Comparison of ENCODE assay signal across 20 mouse cellular contexts in genomic region chr10:109903241-109903640, GRCm38 (mm10).
DNase-seq lines count a peak whose midpoint lies in the region; ATAC-seq and TF ChIP-seq lines count a peak whose summit lies in the region.
"Had no signal": no experiment of that assay in that cellular context is flagged by ENCODE, and none has a peak within 500 bp of the region (broad histone marks: within the 10 kb centered on the region; RNA-seq: fewer than 3 reads in every experiment).

No protein-coding gene starts in this region.

- no peak for TF ChIP-seq CTCF in heart, adult 2 months (IDR thresholded peaks at IDR 0.05)

- 52% methylated on average over 4 of the region's 4 CpGs for WGBS in heart, adult 2 months
- WGBS in heart, embryonic 12.5 days: 79% methylated on average over 4 of the region's 4 CpGs
- 53% methylated on average over 4 of the region's 4 CpGs for WGBS in limb, embryonic 15.5 days
- 91% methylated on average over 4 of the region's 4 CpGs for WGBS in limb, embryonic 10.5 days
- WGBS in stomach, embryonic 15.5 days: 77% methylated on average over 4 of the region's 4 CpGs

- peaks cover 4% of the 10 kb centered on the region for H3K36me3 ChIP-seq in heart, adult 2 months (ENCODE audit: control insufficient read depth, insufficient read depth, low read length)
- H3K36me3 ChIP-seq in heart, embryonic 12.5 days: no peaks in the 10 kb centered on the region
- no peaks in the 10 kb centered on the region for H3K36me3 ChIP-seq in limb, embryonic 15.5 days
- no peaks in the 10 kb centered on the region for H3K36me3 ChIP-seq in limb, embryonic 10.5 days
- no peaks in the 10 kb centered on the region for H3K36me3 ChIP-seq in stomach, embryonic 15.5 days
- H3K36me3 ChIP-seq: hindbrain, embryonic 12.5 days; liver, embryonic 13.5 days; lung, embryonic 15.5 days; midbrain, embryonic 10.5 days; neural tube, embryonic 12.5 days had no signal

- peaks cover 3% of the 10 kb centered on the region for H3K4me1 ChIP-seq in heart, adult 2 months (ENCODE audit: control insufficient read depth, insufficient read depth, low read length)
- H3K4me1 ChIP-seq in heart, embryonic 12.5 days (replicated peaks): no peaks in the 10 kb centered on the region; the same call in 1 of the 2 replicates
- peaks cover 4% of the 10 kb centered on the region; the same call in 1 of the 2 replicates for H3K4me1 ChIP-seq in limb, embryonic 15.5 days
- 0 out of 2 replicates have a peak, but pooled peaks cover 8% of the 10 kb centered on the region for H3K4me1 ChIP-seq in limb, embryonic 10.5 days
- H3K4me1 ChIP-seq in brown adipose tissue, adult 24 weeks (ENCODE audit: control insufficient read depth, insufficient read depth, insufficient read length, low read length): peaks cover 8% of the 10 kb centered on the region
- H3K4me1 ChIP-seq in stomach, embryonic 15.5 days: peaks cover 7% of the 10 kb centered on the region; the same call in 1 of the 2 replicates
- H3K4me1 ChIP-seq: hindbrain, embryonic 12.5 days; liver, embryonic 13.5 days; lung, embryonic 15.5 days; neural tube, embryonic 12.5 days had no signal

- no peak overlapping the region for H3K4me2 ChIP-seq in heart, embryonic 12.5 days
- H3K4me2 ChIP-seq in limb, embryonic 15.5 days: 0 out of 2 replicates have a peak overlapping the region, but pooled peaks have one; percentile 14
- peak overlapping the region; percentile 21; the same call in 1 of the 2 replicates for H3K4me2 ChIP-seq in stomach, embryonic 15.5 days
- H3K4me2 ChIP-seq: hindbrain, embryonic 12.5 days; liver, embryonic 13.5 days; lung, embryonic 15.5 days; neural tube, embryonic 12.5 days had no signal

- peak overlapping the region; percentile 12; the same call in 1 of the 2 replicates for H3K4me3 ChIP-seq in heart, adult 2 months
- H3K4me3 ChIP-seq in heart, embryonic 12.5 days: no peak overlapping the region
- H3K4me3 ChIP-seq in limb, embryonic 15.5 days: peak overlapping the region; percentile 10; the same call in 1 of the 2 replicates
- H3K4me3 ChIP-seq in limb, embryonic 10.5 days: no peak overlapping the region
- peak overlapping the region; percentile 38 for H3K4me3 ChIP-seq in brown adipose tissue, adult 24 weeks (ENCODE audit: insufficient read depth, low read depth, low read length)
- no peak overlapping the region for H3K4me3 ChIP-seq in stomach, embryonic 15.5 days (replicated peaks)
- H3K4me3 ChIP-seq: hindbrain, embryonic 12.5 days; liver, embryonic 13.5 days; lung, embryonic 15.5 days; midbrain, embryonic 10.5 days; neural tube, embryonic 12.5 days had no signal

- no peak for TF ChIP-seq POLR2A in heart, adult 2 months (IDR thresholded peaks at IDR 0.05; ENCODE audit: insufficient read depth, low read depth, low read length)

- no peaks in the 10 kb centered on the region for H3K79me2 ChIP-seq in heart, adult 2 months (replicated peaks; ENCODE audit: control insufficient read depth, insufficient read depth, low read length)

- intact Hi-C loops in heart, adult 2 months (cut with DNase I): no loop called here

- ATAC-seq in heart, embryonic 12.5 days (ENCODE audit: insufficient number of reproducible peaks, low FRiP score): no peak
- no peak for ATAC-seq in limb, embryonic 15.5 days (ENCODE audit: insufficient number of reproducible peaks, low FRiP score, low TSS enrichment, low read depth)
- ATAC-seq in stomach, embryonic 15.5 days (ENCODE audit: insufficient read depth, low FRiP score, low read depth): no peak
- ATAC-seq: activated CD4-positive, CD25-positive, alpha-beta regulatory T cell, adult 4 months; forebrain, embryonic 14.5 days had no signal

- no peak for DNase-seq in heart, adult 2 months
- DNase-seq in limb, embryonic 10.5 days (ENCODE audit: low spot score): no peak
- no peak for DNase-seq in layer of hippocampus, adult 9-11 months
- no peak for DNase-seq in urinary bladder, postnatal 10 days (ENCODE audit: low spot score)
- DNase-seq: cerebellum, adult 9-11 months; gastrocnemius, postnatal 36 days; heart, postnatal 10 days; liver, embryonic 13.5 days; thymus, postnatal 36 days had no signal

- TF ChIP-seq EP300 in heart, adult 2 months (IDR thresholded peaks at IDR 0.05; ENCODE audit: insufficient read depth, low read depth, low read length): no peak

- no peak overlapping the region for H3K9ac ChIP-seq in heart, adult 2 months (ENCODE audit: low read depth, low read length)
- no peak overlapping the region for H3K9ac ChIP-seq in heart, embryonic 12.5 days
- H3K9ac ChIP-seq in limb, embryonic 15.5 days: no peak overlapping the region
- no peak overlapping the region for H3K9ac ChIP-seq in stomach, embryonic 15.5 days
- H3K9ac ChIP-seq: hindbrain, embryonic 12.5 days; liver, embryonic 13.5 days; lung, embryonic 15.5 days; neural tube, embryonic 12.5 days had no signal

- H3K27me3 ChIP-seq in heart, adult 2 months (ENCODE audit: control insufficient read depth, insufficient read depth, low read length): no peaks in the 10 kb centered on the region
- no peaks in the 10 kb centered on the region for H3K27me3 ChIP-seq in heart, embryonic 12.5 days (replicated peaks)
- H3K27me3 ChIP-seq in limb, embryonic 15.5 days: no peaks in the 10 kb centered on the region
- no peaks in the 10 kb centered on the region for H3K27me3 ChIP-seq in limb, embryonic 10.5 days (ENCODE audit: low read depth, poor library complexity, severe bottlenecking)
- H3K27me3 ChIP-seq in stomach, embryonic 15.5 days (replicated peaks): no peaks in the 10 kb centered on the region
- H3K27me3 ChIP-seq: hindbrain, embryonic 12.5 days; liver, embryonic 13.5 days; lung, embryonic 15.5 days; neural tube, embryonic 12.5 days had no signal

- H3K27ac ChIP-seq in heart, adult 2 months: no peak overlapping the region
- H3K27ac ChIP-seq in heart, embryonic 12.5 days (ENCODE audit: poor library complexity, severe bottlenecking): no peak overlapping the region
- no peak overlapping the region for H3K27ac ChIP-seq in limb, embryonic 15.5 days
- H3K27ac ChIP-seq in limb, embryonic 10.5 days: no peak overlapping the region
- peak overlapping the region; percentile 68 for H3K27ac ChIP-seq in brown adipose tissue, adult 24 weeks (replicated peaks; ENCODE audit: low read depth, low read length)
- H3K27ac ChIP-seq in stomach, embryonic 15.5 days: no peak overlapping the region
- H3K27ac ChIP-seq: hindbrain, embryonic 12.5 days; liver, embryonic 13.5 days; lung, embryonic 15.5 days; macrophage; midbrain, embryonic 10.5 days; neural tube, embryonic 12.5 days had no signal

- no peaks in the 10 kb centered on the region for H3K9me3 ChIP-seq in heart, embryonic 12.5 days (replicated peaks)
- no peaks in the 10 kb centered on the region for H3K9me3 ChIP-seq in limb, embryonic 15.5 days
- no peaks in the 10 kb centered on the region for H3K9me3 ChIP-seq in limb, embryonic 10.5 days (replicated peaks)
- no peaks in the 10 kb centered on the region for H3K9me3 ChIP-seq in stomach, embryonic 15.5 days
- H3K9me3 ChIP-seq: hindbrain, embryonic 12.5 days; liver, embryonic 13.5 days; lung, embryonic 15.5 days; midbrain, embryonic 10.5 days; neural tube, embryonic 12.5 days had no signal

Comparison
In these comparisons a context has a peak if more than half of its experiments do, and no peak if none do; other contexts are left out.
1. H3K4me3 ChIP-seq: peak in heart, adult 2 months (single experiment), limb, embryonic 15.5 days (single experiment) and brown adipose tissue, adult 24 weeks (single experiment); none in heart, embryonic 12.5 days (single experiment), limb, embryonic 10.5 days (single experiment) and stomach, embryonic 15.5 days (single experiment).